ENCODE assay signal across 19 mouse cellular contexts in genomic region chr4:130881336-130881735, GRCm38 (mm10). TPM values are rescaled to one million over a fixed set of nuclear protein-coding genes. Genes with fewer than 3 reads are reported as not detected.
DNase-seq lines count a peak whose midpoint lies in the region; TF ChIP-seq lines count a peak whose summit lies in the region.
"Had no signal": no experiment of that assay in that cellular context is flagged by ENCODE, and none has a peak within 500 bp of the region (broad histone marks: within the 10 kb centered on the region; RNA-seq: fewer than 3 reads in every experiment).

No protein-coding gene starts in this region.

- H3K9me3 ChIP-seq in embryonic facial prominence, embryonic 10.5 days, result no peaks in the 10 kb centered on the region
- H3K9me3 ChIP-seq: embryonic facial prominence, embryonic 13.5 days; embryonic facial prominence, embryonic 15.5 days; forebrain, embryonic 13.5 days; forebrain, embryonic 15.5 days had no signal

- peaks cover 32% of the 10 kb centered on the region; the same call in 1 of the 2 replicates for H3K27me3 ChIP-seq in embryonic facial prominence, embryonic 10.5 days (replicated peaks; ENCODE audit: low read depth, poor library complexity, severe bottlenecking)
- H3K27me3 ChIP-seq: Patski had no signal

- no peak overlapping the region for H3K4me3 ChIP-seq in layer of hippocampus, adult 2 months
- no peak overlapping the region for H3K4me3 ChIP-seq in embryonic facial prominence, embryonic 10.5 days
- H3K4me3 ChIP-seq: embryonic facial prominence, embryonic 13.5 days; embryonic facial prominence, embryonic 15.5 days; erythroblast, embryonic 14.5 days; forebrain, embryonic 13.5 days; forebrain, embryonic 15.5 days had no signal

- 0 out of 2 replicates have a peak overlapping the region, but pooled peaks have one; percentile 36 for H3K27ac ChIP-seq in layer of hippocampus, adult 2 months
- H3K27ac ChIP-seq in embryonic facial prominence, embryonic 10.5 days (replicated peaks), result peak overlapping the region; percentile 51; the same call in 1 of the 2 replicates
- H3K27ac ChIP-seq: embryonic facial prominence, embryonic 13.5 days; embryonic facial prominence, embryonic 15.5 days; forebrain, embryonic 13.5 days; forebrain, embryonic 15.5 days had no signal

- no peaks in the 10 kb centered on the region for H3K36me3 ChIP-seq in embryonic facial prominence, embryonic 10.5 days (replicated peaks)
- H3K36me3 ChIP-seq: embryonic facial prominence, embryonic 13.5 days; embryonic facial prominence, embryonic 15.5 days; forebrain, embryonic 15.5 days had no signal

- TF ChIP-seq CTCF in layer of hippocampus, adult 2 months (conservative IDR thresholded peaks at IDR 0.05), result no peak

- 60% methylated on average over 5 of the region's 5 CpGs for WGBS in embryonic facial prominence, embryonic 10.5 days

- DNase-seq in layer of hippocampus, adult 2 months (ENCODE audit: low spot score in 2 of 2), result no peak
- no peak for DNase-seq in layer of hippocampus, postnatal 36 days
- DNase-seq in Muller cell, postnatal 12 days (ENCODE audit: inconsistent ontology term), result peak; percentile 69
- no peak for DNase-seq in embryonic facial prominence, embryonic 10.5 days (ENCODE audit: low spot score)
- no peak for DNase-seq in lung, postnatal 25 days (ENCODE audit: low spot score)
- no peak for DNase-seq in left cerebral cortex, adult 8-10 months (ENCODE audit: low spot score in 2 of 2)
- DNase-seq: adrenal gland, adult 8-10 months; adrenal gland, postnatal 36 days; cerebellum, adult 11-12 months; cerebellum, adult 2 months; cerebellum, adult 9-10 months; cerebellum, postnatal 25 days; forebrain, postnatal 0 days had no signal

- peaks cover 74% of the 10 kb centered on the region for H3K4me1 ChIP-seq in embryonic facial prominence, embryonic 10.5 days

RNA-seq across cellular contexts. Expression of gene Laptm5, which starts 31.6 kb away (rescaled TPM):
- total RNA-seq in layer of hippocampus, adult 2 months (2021), result 10 to 100 TPM; 33.9 to 34.0 TPM
- 10 to 100 TPM; 30.3 to 31.0 TPM for total RNA-seq in layer of hippocampus, postnatal 36 days (2021)
- 13.0 and 16.4 TPM in 2 replicates for polyA plus RNA-seq in embryonic facial prominence, embryonic 10.5 days (2016; fragmentation: Nextera tagmentation; extraction: Ambion mirVana)
- 100 to 1,000 TPM in 2 of 4 experiments, 10 to 100 TPM in 2; 37.3 to 127 (median 71.2) TPM for total RNA-seq in left cerebral cortex, adult 8-10 months (2022)
- polyA plus RNA-seq: Patski had no signal
